Mouse (Mus musculus): ENCODE results near the gene Tnrc18. TPM values are rescaled to one million over a fixed set of nuclear protein-coding genes. Genes with fewer than 3 reads are reported as not detected.

Tnrc18 gene
- polyA plus RNA-seq, 1 experiment from 2014 or later: 9.9 TPM

GRCm38 (mm10) chr5:142719897-142720296 is 97.6 kb downstream of the Tnrc18 start:
- Histone ChIP-seq H3K36me3 (ENCODE audit: control insufficient read depth, insufficient read depth) (no peaks in the 10 kb centered on the region), H3K9ac (ENCODE audit: low read depth, low read length) (no peak overlapping the region), H3K4me1 (replicated peaks; ENCODE audit: control insufficient read depth, insufficient read depth, low read length) (no peaks in the 10 kb centered on the region), H3K27ac (ENCODE audit: low read depth, low read length) (no peak overlapping the region), H3K4me3 (ENCODE audit: low read depth, low read length) (no peak overlapping the region), H3K4me2 (replicated peaks; ENCODE audit: low read depth) (no peak overlapping the region), H3K9me3 (ENCODE audit: control insufficient read depth) (no peaks in the 10 kb centered on the region), H3K27me3 (replicated peaks; ENCODE audit: control insufficient read depth, insufficient read depth, low read length) (no peaks in the 10 kb centered on the region)
- no peak for TF ChIP-seq CTCF (IDR thresholded peaks at IDR 0.05; ENCODE audit: low read depth)
- WGBS: 84% methylated on average over 13 of the region's 13 CpGs
- ATAC-seq: no peak

GRCm38 (mm10) chr5:142718486-142718885 is 99.0 kb downstream of the Tnrc18 start:
- WGBS: 66% methylated on average over 25 of the region's 25 CpGs
- Histone ChIP-seq H3K27me3 (replicated peaks; ENCODE audit: control insufficient read depth, insufficient read depth, low read length) (no peaks in the 10 kb centered on the region), H3K4me2 (replicated peaks; ENCODE audit: low read depth) (no peak overlapping the region), H3K36me3 (ENCODE audit: control insufficient read depth, insufficient read depth) (no peaks in the 10 kb centered on the region), H3K4me1 (replicated peaks; ENCODE audit: control insufficient read depth, insufficient read depth, low read length) (no peaks in the 10 kb centered on the region), H3K27ac (ENCODE audit: low read depth, low read length) (no peak overlapping the region), H3K9ac (ENCODE audit: low read depth, low read length) (no peak overlapping the region), H3K4me3 (ENCODE audit: low read depth, low read length) (no peak overlapping the region), H3K9me3 (ENCODE audit: control insufficient read depth) (no peaks in the 10 kb centered on the region)
- TF ChIP-seq CTCF (IDR thresholded peaks at IDR 0.05; ENCODE audit: low read depth): no peak
- ATAC-seq: no peak

GRCm38 (mm10) chr5:142718037-142718436 is 99.4 kb downstream of the Tnrc18 start:
- WGBS: 30% methylated on average over 4 of the region's 4 CpGs
- Histone ChIP-seq H3K4me3 (ENCODE audit: low read depth, low read length) (no peak overlapping the region), H3K9ac (ENCODE audit: low read depth, low read length) (no peak overlapping the region), H3K4me1 (replicated peaks; ENCODE audit: control insufficient read depth, insufficient read depth, low read length) (no peaks in the 10 kb centered on the region), H3K27ac (ENCODE audit: low read depth, low read length) (no peak overlapping the region), H3K9me3 (ENCODE audit: control insufficient read depth) (no peaks in the 10 kb centered on the region), H3K4me2 (replicated peaks; ENCODE audit: low read depth) (no peak overlapping the region), H3K36me3 (ENCODE audit: control insufficient read depth, insufficient read depth) (no peaks in the 10 kb centered on the region), H3K27me3 (replicated peaks; ENCODE audit: control insufficient read depth, insufficient read depth, low read length) (no peaks in the 10 kb centered on the region)
- TF ChIP-seq CTCF (IDR thresholded peaks at IDR 0.05; ENCODE audit: low read depth): peak; percentile 94
- no peak for ATAC-seq

- H3K36me3 ChIP-seq (ENCODE audit: control insufficient read depth, insufficient read depth): no peaks in the 10 kb centered on the region
- H3K4me2 ChIP-seq (replicated peaks; ENCODE audit: low read depth): no peak overlapping the region
- no peak overlapping the region for H3K4me3 ChIP-seq (ENCODE audit: low read depth, low read length)
- H3K4me1 ChIP-seq (replicated peaks; ENCODE audit: control insufficient read depth, insufficient read depth, low read length): no peaks in the 10 kb centered on the region
- no peak overlapping the region for H3K27ac ChIP-seq (ENCODE audit: low read depth, low read length)
- TF ChIP-seq CTCF (IDR thresholded peaks at IDR 0.05; ENCODE audit: low read depth): no peak
- H3K27me3 ChIP-seq (replicated peaks; ENCODE audit: control insufficient read depth, insufficient read depth, low read length): no peaks in the 10 kb centered on the region
- no peak for ATAC-seq
- WGBS: 87% methylated on average over 6 of the region's 6 CpGs
- 0 out of 2 replicates have a peak, but pooled peaks cover 4% of the 10 kb centered on the region for H3K9me3 ChIP-seq (ENCODE audit: control insufficient read depth)
- H3K9ac ChIP-seq (ENCODE audit: low read depth, low read length): no peak overlapping the region
Observed at GRCm38 (mm10) chr5:142716056-142716455, 101.4 kb downstream of the Tnrc18 start.

- H3K27ac ChIP-seq (ENCODE audit: low read depth, low read length): no peak overlapping the region
- H3K4me3 ChIP-seq (ENCODE audit: low read depth, low read length): no peak overlapping the region
- ATAC-seq: no peak
- no peak for TF ChIP-seq CTCF (IDR thresholded peaks at IDR 0.05; ENCODE audit: low read depth)
- 0 out of 2 replicates have a peak, but pooled peaks cover 4% of the 10 kb centered on the region for H3K9me3 ChIP-seq (ENCODE audit: control insufficient read depth)
- no peaks in the 10 kb centered on the region for H3K4me1 ChIP-seq (replicated peaks; ENCODE audit: control insufficient read depth, insufficient read depth, low read length)
- no peak overlapping the region for H3K9ac ChIP-seq (ENCODE audit: low read depth, low read length)
- H3K36me3 ChIP-seq (ENCODE audit: control insufficient read depth, insufficient read depth): no peaks in the 10 kb centered on the region
- WGBS: 79% methylated on average over 9 of the region's 9 CpGs
- H3K27me3 ChIP-seq (replicated peaks; ENCODE audit: control insufficient read depth, insufficient read depth, low read length): no peaks in the 10 kb centered on the region
- H3K4me2 ChIP-seq (replicated peaks; ENCODE audit: low read depth): no peak overlapping the region
Observed at GRCm38 (mm10) chr5:142715059-142715458, 102.4 kb downstream of the Tnrc18 start.

- WGBS: 80% methylated on average over 10 of the region's 10 CpGs
Observed at GRCm38 (mm10) chr5:142713966-142714365, 103.5 kb downstream of the Tnrc18 start.

GRCm38 (mm10) chr5:142712373-142712772 is 105.1 kb downstream of the Tnrc18 start:
- WGBS: 91% methylated on average over 5 of the region's 5 CpGs
- H3K9me3 ChIP-seq (ENCODE audit: control insufficient read depth): 0 out of 2 replicates have a peak, but pooled peaks cover 4% of the 10 kb centered on the region

More at GRCm38 (mm10) chr5:142713966-142714365, 103.5 kb downstream of the Tnrc18 start:
- no peak overlapping the region for H3K27ac ChIP-seq (ENCODE audit: low read depth, low read length)
- no peaks in the 10 kb centered on the region for H3K27me3 ChIP-seq (replicated peaks; ENCODE audit: control insufficient read depth, insufficient read depth, low read length)
- no peak overlapping the region; the same call in 1 of the 2 replicates for H3K9ac ChIP-seq (ENCODE audit: low read depth, low read length)
- no peaks in the 10 kb centered on the region for H3K36me3 ChIP-seq (ENCODE audit: control insufficient read depth, insufficient read depth)
- no peak for ATAC-seq
- H3K4me3 ChIP-seq (ENCODE audit: low read depth, low read length): no peak overlapping the region
- H3K4me1 ChIP-seq (replicated peaks; ENCODE audit: control insufficient read depth, insufficient read depth, low read length): no peaks in the 10 kb centered on the region
- 0 out of 2 replicates have a peak, but pooled peaks cover 4% of the 10 kb centered on the region for H3K9me3 ChIP-seq (ENCODE audit: control insufficient read depth)
- no peak for TF ChIP-seq CTCF (IDR thresholded peaks at IDR 0.05; ENCODE audit: low read depth)
- no peak overlapping the region for H3K4me2 ChIP-seq (replicated peaks; ENCODE audit: low read depth)

More at GRCm38 (mm10) chr5:142712373-142712772, 105.1 kb downstream of the Tnrc18 start:
- Histone ChIP-seq H3K4me3 (ENCODE audit: low read depth, low read length) (no peak overlapping the region), H3K27me3 (replicated peaks; ENCODE audit: control insufficient read depth, insufficient read depth, low read length) (no peaks in the 10 kb centered on the region), H3K36me3 (ENCODE audit: control insufficient read depth, insufficient read depth) (no peaks in the 10 kb centered on the region), H3K4me1 (replicated peaks; ENCODE audit: control insufficient read depth, insufficient read depth, low read length) (no peaks in the 10 kb centered on the region), H3K27ac (ENCODE audit: low read depth, low read length) (no peak overlapping the region), H3K9ac (ENCODE audit: low read depth, low read length) (no peak overlapping the region), H3K4me2 (replicated peaks; ENCODE audit: low read depth) (no peak overlapping the region)
- ATAC-seq: no peak
- peak; percentile 38 for TF ChIP-seq CTCF (IDR thresholded peaks at IDR 0.05; ENCODE audit: low read depth)
